Mouse (Mus musculus) forelimb bud, embryonic 11.5 days (tissue): ENCODE results near the gene Med11.
"Not testable (repeated sequence)": the region's sequence is repeated elsewhere in the genome, so short reads cannot be mapped to it uniquely, and the experiment has no call there.

ENCODE experiments used
- DNase-seq: peaks from one replicate; pipeline ENCODE4 v3.0.0-alpha.2; 2012; ENCODE audit warnings: low read depth, low spot score

Gene Med11

DNA sequence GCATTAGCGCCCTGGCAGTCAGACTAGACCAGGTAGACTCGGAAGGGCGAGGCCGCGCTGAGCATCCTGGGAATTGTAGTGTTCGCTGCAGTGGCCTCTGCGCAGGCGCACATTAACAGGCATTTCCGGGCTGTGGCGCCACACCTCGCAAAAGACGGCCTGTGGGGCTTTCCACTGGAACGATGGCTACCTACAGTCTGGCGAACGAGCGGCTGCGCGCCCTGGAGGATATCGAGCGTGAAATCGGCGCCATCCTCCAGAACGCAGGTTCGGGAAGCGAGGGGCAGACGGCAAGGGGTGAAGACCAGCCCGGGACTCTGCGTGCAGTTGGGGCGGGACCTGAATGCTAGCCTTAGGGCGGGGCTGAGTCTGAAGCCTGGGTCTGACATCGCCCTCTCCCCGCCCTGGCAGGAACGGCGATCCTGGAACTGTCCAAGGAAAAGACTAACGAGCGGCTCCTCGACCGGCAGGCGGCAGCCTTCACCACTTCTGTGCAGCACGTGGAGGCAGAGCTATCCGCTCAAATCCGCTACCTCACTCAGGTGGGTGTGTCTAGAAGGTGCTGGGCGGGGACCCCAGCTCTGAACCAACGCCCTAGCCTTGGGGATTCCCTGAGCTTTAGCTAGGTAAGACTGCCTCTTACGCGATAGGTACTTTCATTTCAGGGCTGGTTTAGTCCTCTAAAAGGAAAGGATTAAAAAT, at the start of gene Med11:
TSS of gene Med11 (plus strand) at position 123 of the 702 bp plus-strand sequence.
- peak; percentile 96 for DNase-seq

DNA sequence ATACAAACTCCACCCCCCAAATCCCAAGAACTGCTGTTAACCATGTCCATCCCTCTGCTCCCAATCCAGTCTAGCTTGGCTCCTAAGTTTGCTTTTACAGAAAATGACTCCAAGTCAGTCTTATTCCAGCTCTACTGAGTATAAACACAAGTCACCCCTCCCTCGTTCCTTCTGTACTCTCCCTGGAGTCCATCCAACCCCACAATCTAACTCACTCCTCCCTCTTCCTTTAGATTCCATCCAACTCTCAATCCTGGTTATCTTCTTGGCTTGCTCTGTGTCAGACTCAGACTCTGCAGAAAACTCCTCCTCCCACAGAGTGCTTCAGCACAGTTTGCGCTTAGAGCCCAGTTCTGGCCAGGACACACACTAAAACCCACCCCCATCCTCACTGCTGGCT, 48.1 kb upstream of the Med11 start:
- no peak for DNase-seq

GRCm38 (mm10) chr11:70409594-70410296, 42.0 kb upstream of the Med11 start, which contains the start of gene Pelp1:
Gene Pelp1, minus strand, starts transcription at chr11:70410031.
- peak; percentile 98 for DNase-seq

DNA sequence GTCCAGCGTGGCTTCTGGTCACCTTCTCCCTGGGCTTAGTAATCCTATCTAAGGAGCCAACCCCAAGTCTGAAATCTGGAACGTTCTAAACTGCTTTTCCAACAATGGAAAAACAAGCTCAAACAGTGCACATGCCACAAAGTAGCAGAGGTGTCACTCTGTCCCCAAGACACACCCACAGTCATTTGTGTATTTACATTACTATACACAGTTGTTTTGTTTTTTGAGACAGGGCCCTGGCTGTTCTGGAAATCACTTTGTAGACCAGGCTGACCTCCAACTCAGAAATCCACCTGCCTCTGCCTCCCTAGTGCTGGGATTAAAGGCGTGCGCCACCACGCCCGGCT, 41.4 kb upstream of the Med11 start:
- DNase-seq = no peak

DNA sequence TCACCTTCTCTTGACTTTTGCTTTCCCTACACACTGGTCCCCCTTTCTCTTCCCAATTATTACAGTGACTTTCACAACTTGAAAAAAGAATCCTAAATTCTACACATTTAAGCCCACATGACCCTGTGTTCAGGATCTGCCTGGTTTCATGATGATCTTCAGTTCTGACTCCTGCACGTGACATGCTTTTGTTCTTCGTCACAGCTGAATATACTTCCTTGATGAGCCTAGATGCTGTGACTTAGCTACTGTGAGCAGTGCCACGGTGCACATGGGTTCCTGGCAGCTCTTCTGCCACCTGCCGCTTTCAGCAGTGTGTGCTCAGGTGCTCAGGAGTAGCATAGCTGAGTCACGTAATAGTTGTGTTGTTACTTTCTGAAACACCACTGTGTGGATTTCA, 39.1 kb upstream of the Med11 start:
- no peak for DNase-seq

DNA sequence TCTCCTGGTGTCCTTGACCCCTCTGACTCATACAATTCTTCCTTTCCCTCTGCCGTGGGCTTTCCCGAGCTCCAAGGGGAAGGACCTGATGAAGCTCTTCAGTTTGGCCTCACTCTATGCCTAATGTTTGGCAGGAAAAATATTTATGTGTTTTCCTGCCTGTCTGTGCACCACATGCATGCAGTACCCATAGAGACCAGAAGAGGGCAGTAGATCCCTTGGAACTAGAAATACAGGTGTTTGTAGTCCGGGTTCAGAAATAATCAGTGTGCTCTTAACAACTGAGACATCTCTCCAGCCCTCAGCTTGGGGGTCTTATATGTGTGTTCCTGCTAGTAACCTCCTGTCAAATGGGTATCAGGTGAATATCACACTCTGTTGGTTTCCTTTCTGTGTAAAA, 37.8 kb upstream of the Med11 start:
- DNase-seq = peak; percentile 86

DNA sequence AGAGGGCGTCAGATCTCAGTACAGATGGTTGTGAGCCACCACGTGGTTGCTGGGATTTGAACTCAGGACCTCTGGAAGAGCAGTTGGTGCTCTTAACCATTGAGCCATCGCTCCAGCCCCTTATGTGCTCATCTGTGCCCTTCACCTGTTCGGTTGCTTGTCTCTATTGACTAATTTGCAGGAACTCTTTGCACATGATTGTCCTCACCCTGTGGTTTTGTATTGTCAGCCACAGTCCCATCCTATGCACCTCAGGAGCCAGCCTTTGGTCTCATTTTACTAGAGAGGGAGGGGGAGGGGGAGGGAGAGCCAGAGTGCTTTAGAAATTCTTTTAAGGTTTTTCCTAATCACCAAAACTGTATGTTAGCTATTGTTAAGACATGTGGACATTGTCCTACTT, 33.5 kb upstream of the Med11 start:
- no peak for DNase-seq

DNA sequence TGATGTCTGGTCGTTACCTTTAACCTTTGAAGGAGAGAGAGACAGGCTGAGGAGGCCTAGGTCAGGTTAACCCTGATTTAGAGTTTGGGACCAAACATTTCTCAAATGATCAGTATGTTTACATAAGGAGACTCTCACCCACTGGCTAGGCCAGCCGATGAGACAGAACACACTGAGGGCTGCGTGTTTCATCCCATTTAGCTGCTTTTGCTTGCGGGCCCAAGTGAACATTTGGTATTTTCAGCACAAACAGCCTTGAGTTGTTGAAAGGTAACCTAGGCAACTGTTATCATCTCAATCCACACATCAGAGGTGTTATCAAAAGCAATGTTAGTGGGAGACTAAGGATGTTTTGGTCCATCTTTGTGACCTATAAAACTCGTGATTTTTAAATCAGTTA, 32.2 kb upstream of the Med11 start:
- no peak for DNase-seq

DNA sequence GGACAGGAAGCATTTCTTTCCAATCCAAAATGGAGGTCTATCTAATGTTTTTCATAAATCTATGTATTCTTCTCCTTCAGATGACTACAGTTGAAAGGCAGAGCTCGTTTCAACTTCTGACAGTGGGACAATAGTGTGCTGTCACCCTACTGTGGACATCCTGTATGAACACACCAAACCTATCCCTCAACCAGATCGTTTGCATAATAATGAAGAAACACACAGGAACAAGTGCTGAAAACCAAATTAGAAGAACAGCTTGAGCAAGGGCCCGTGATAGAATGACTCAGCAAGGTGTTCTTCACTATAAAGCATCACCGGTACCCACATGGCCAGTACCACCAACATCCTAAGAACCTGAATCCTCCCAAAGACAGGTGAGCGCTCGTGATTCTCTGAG, 25.1 kb upstream of the Med11 start:
- DNase-seq = not testable (repeated sequence)

- DNase-seq = no peak
Observed at GRCm38 (mm10) chr11:70431574-70431973, 20.1 kb upstream of the Med11 start.

DNA sequence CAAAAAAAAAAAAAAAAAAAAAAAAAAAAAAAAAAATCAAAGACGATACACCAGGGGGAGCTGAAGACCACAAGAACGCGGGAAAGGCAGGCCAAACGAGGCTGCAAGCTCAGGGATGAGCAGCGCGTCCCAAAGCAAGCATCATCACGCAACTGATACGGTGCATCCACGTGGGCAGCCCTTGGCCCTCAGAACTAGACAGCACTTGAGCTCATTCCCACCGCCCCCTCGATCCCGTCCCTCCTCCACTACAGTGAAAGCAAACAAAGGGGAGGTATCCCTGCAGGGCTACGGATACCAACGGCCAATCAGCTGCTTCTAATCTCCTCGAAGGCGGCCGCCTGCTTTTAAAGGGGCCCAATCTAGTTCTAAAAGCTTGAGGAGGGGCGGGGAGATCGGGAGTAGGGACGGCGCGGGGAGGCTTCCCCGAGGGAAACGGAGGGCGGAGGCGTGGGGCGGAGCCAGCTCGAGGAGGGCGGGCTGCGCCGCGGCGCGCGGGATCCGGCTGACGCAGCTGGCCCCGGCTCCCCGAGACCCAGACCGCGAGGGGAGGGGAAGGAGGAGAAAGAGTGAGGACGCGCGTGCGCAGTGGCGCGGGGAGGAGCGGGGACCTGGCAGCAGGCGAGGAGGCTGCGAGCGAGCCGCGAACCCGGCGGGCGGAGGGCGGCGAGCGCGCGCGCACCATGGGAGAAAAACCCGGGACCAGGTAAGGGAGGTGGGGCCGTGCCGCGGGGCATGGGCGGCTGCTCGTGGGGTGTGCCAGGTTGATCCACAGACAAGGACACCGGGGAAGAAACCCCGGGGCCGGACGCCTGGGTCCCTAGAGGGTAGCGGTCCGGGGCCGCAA, 19.4 kb upstream of the Med11 start, which contains the start of gene Arrb2:
TSS of gene Arrb2 (plus strand) at position 588 of the 847 bp plus-strand sequence.
- DNase-seq = peak; percentile 98

DNA sequence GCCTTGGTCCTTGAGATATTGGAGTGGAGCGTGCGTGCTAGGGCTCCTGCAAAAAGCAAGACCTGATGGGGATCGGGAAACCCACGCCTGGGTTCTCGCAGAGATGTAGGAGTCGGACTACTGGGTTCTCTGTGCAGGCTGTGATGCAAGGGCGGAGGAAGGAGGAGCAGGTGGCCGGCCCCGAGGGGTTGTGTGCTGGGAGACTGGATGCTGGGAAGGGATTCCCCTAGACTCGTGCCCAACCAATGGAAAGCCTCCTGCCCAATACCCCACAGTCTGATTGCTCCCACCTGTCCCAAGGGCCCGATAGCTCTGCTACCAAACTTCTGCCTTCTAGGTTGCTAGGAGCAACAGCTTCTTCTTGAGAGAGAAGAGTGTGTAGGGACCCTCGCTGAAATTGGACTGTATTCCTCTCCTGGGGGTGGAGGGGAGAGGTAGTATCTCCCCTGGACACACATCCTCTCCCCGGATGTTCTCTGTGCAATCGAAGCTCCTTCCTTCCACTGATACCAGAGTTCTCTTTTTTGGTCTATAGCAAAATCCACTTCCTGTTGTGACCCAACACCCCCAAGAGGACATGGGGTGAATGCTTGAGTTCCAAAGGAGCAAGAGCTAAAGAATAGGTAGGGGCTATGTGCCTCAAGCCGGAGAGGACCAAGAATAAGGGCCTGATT, 18.7 kb upstream of the Med11 start:
- peak; percentile 28 for DNase-seq

DNA sequence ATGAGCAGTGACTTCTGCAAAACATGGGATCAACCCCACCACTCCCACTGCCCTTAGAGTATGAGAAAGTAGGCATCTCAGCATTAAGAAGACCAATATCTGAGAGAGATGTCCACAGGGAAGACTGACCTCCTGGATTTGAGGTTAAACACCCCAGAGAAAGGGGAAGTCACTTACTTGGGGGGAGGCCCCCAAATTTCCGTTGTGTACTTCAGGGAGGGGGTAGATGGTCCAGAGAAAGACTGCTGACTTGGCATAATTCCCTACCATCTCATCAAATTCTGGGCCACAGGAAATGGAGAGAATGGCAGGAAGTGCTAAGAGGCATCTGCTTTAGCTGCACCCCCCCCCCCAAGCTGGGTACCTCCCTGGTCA, 18.2 kb upstream of the Med11 start:
- no peak for DNase-seq

- DNase-seq = no peak
Observed at GRCm38 (mm10) chr11:70433951-70434350, 17.8 kb upstream of the Med11 start.

GRCm38 (mm10) chr11:70435476-70435875, 16.2 kb upstream of the Med11 start:
- DNase-seq = no peak

GRCm38 (mm10) chr11:70437426-70437825, 14.3 kb upstream of the Med11 start:
- no peak for DNase-seq

DNA sequence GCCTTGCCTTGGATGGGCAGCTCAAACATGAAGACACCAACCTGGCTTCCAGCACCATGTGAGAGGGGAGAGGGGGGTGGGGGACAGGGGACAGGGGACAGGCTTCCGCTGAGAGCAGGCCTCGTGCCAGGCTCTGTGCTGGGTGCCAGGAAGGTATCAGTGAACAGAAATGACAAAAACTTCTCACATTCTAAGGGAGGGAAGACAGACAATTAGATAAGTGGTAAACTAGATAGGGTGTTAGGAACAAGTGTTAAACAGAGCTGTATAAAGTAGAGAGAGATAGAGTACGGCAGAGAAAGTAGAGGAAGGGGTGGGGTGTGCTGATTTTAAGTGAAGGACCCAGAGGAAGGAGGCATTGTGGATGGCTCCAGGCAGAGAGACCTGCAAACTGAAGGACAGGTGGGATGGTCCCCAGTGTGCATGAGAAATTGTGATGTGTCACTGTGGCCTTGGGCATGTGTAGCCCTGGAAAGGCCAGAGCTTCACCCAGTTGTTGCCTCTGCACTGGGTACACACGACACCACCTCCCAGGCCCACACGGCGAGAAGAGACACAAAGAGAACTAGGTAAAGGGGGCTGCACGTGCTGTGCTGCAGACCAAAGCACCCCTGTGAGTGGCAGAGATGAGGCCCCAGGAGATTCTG, 12.9 kb upstream of the Med11 start:
- DNase-seq = no peak

- no peak for DNase-seq
Observed at GRCm38 (mm10) chr11:70440637-70441036, 11.1 kb upstream of the Med11 start.

- no peak for DNase-seq
Observed at GRCm38 (mm10) chr11:70441882-70442281, 9.8 kb upstream of the Med11 start.

- DNase-seq = no peak
Observed at GRCm38 (mm10) chr11:70443964-70444363, 7.8 kb upstream of the Med11 start.

DNA sequence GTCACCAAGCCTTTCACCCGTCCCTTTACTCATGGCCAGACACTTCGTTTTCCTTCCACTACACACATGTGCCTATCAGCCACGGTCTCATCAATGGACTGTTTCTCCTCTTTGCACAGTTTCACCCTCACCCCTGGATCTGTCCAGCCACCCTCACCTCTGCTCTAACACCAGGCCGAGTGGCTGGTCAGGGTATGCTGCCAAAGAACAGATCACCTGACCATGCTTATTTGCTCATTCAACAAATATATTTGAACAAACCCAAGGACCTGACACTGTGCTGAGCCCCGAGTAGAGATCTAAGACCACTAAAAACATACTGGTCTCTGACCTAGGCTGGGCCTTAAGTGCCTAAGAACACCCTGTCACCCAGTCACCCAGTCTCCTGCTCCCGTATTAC, 7.1 kb upstream of the Med11 start:
- no peak for DNase-seq
